Mouse (Mus musculus) CD4-positive, CD25-positive, alpha-beta regulatory T cell, adult 4 months (primary cell): ENCODE results near the gene Ess2. TPM values are rescaled to one million over a fixed set of nuclear protein-coding genes. Genes with fewer than 3 reads are reported as not detected.

ENCODE experiments used
- ATAC-seq: one replicate; pipeline ENCODE4 v1.8.0; 2017
- polyA plus RNA-seq, 2 experiments: library from polyadenylated mRNA; unstranded; fragments of 100-300 nt; shearing (Covaris generic); gene quantifications; one replicate each; pipeline ENCODE4 v1.2.1; 2017

Gene Ess2
- polyA plus RNA-seq, 2 experiments from 2014 or later = 32.7 to 53.9 TPM

DNA sequence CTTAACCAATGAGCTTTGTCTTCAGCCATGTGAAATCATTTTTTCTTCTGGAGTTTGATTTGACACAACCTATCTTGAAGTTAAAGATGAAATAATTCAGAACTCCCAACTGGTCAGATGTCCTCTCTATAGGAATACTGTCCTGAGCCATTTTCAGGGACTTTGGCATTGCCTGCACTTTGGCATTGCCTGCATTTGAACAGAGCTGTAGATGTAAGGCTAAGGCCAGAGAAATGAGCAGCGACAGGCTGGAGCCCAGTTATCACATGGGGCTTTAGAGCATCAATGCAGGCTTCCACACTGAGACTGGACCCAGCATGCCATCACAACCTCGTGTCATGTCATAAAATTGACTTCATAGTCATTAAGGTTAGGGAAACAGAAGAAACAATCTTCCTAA is 57.9 kb downstream of the Ess2 start:
- no peak for ATAC-seq

DNA sequence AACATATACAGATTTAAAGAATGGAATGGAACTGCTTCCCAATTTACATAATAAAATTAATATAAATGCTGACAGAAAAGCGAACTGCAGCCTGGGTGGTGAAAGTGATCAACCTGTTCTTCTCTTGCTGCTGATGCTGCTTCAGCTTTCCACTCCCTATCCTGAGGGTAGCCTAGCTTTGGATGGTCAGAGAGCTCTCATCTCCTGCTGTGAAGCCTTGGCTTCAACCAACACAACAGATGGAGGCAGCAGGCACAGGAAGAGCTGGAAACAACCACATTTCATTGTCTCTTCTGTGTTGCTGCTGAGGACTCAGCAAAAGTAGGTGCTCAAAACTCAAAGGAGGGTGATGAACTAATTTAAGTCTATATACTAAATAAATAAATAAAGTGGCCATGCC is 59.3 kb downstream of the Ess2 start:
- no peak for ATAC-seq

GRCm38 (mm10) chr16:17851331-17851730 is 59.8 kb downstream of the Ess2 start:
- ATAC-seq = no peak

Other genes with a start within 250 kb of the Ess2 start
- gene Med15, start 178.5 kb downstream of the Ess2 start, polyA plus RNA-seq = 100 to 1,000 TPM in 1 of 2 experiments, 10 to 100 TPM in 1; 67.1 to 128 TPM
- gene Klhl22, start 151.7 kb downstream of the Ess2 start, polyA plus RNA-seq = 10 to 100 TPM; 15.6 to 30.9 TPM
- not detected for gene Scarf2, start 114.1 kb downstream of the Ess2 start, polyA plus RNA-seq
- not detected for gene B830017H08Rik, start 78.2 kb downstream of the Ess2 start, polyA plus RNA-seq
- gene Car15, start 73.0 kb downstream of the Ess2 start, polyA plus RNA-seq = 1 to 10 TPM; 4.1 to 5.2 TPM
- under 1 TPM; 0.28 to 0.38 TPM for gene Gm20518, start 19.7 kb downstream of the Ess2 start, polyA plus RNA-seq
- not detected for gene Tssk1, start 17.1 kb downstream of the Ess2 start, polyA plus RNA-seq
- 10 to 100 TPM; 20.2 to 28.9 TPM for gene Dgcr2, start 12.8 kb downstream of the Ess2 start, polyA plus RNA-seq
- gene Tssk2, start 12.7 kb downstream of the Ess2 start, polyA plus RNA-seq = not detected
- gene Gsc2, start 3.7 kb upstream of the Ess2 start, polyA plus RNA-seq = not detected
- gene Slc25a1, start 16.9 kb upstream of the Ess2 start, polyA plus RNA-seq = 1 to 10 TPM; 7.9 to 9.5 TPM
- gene Vpreb2, start 69.1 kb upstream of the Ess2 start, polyA plus RNA-seq = not detected
- 10 to 100 TPM; 16.4 to 21.2 TPM for gene Dgcr6, start 141.5 kb upstream of the Ess2 start, polyA plus RNA-seq
- 10 to 100 TPM in 1 of 2 experiments, 1 to 10 TPM in 1; 5.7 to 11.1 TPM for gene Prodh, start 178.9 kb upstream of the Ess2 start, polyA plus RNA-seq
- gene Rtn4r, start 216.3 kb upstream of the Ess2 start, polyA plus RNA-seq = not detected